Mouse (Mus musculus): ENCODE results near the gene Myof.
A peak's percentile ranks its signal among the peaks of the same experiment; 100 is the strongest.

Myof gene

GRCm38 (mm10) chr19:38043281-38043981 is at the start of gene Myof:
Myof (minus strand) TSS chr19:38043577.
- peak; percentile 69 for DNase-seq (ENCODE audit: low spot score)

- DNase-seq (ENCODE audit: low spot score), result peak; percentile 15
These were observed 48.2 kb upstream of the Myof start for GRCm38 (mm10) chr19:38091512-38091985.

GRCm38 (mm10) chr19:38089358-38089757 is 46.0 kb upstream of the Myof start:
- DNase-seq (ENCODE audit: low spot score), result no peak

GRCm38 (mm10) chr19:38086948-38087551 is 43.7 kb upstream of the Myof start:
- DNase-seq (ENCODE audit: low spot score), result peak; percentile 48

- DNase-seq (ENCODE audit: low spot score), result no peak
These were observed 42.5 kb upstream of the Myof start for GRCm38 (mm10) chr19:38085841-38086240.

- DNase-seq (ENCODE audit: low spot score), result no peak
These were observed 39.7 kb upstream of the Myof start for GRCm38 (mm10) chr19:38082931-38083525.

- no peak for DNase-seq (ENCODE audit: low spot score)
These were observed 38.0 kb upstream of the Myof start for GRCm38 (mm10) chr19:38081361-38081760.

- DNase-seq (ENCODE audit: low spot score), result no peak
These were observed 34.6 kb upstream of the Myof start for GRCm38 (mm10) chr19:38077851-38078540.

- DNase-seq (ENCODE audit: low spot score), result peak; percentile 16
These were observed 32.9 kb upstream of the Myof start for GRCm38 (mm10) chr19:38076251-38076650.

GRCm38 (mm10) chr19:38075051-38075450 is 31.7 kb upstream of the Myof start:
- no peak for DNase-seq (ENCODE audit: low spot score)

- DNase-seq (ENCODE audit: low spot score), result no peak
These were observed 29.8 kb upstream of the Myof start for GRCm38 (mm10) chr19:38073226-38073625.

- no peak for DNase-seq (ENCODE audit: low spot score)
These were observed 20.7 kb upstream of the Myof start for GRCm38 (mm10) chr19:38064051-38064450.

- no peak for DNase-seq (ENCODE audit: low spot score)
These were observed 19.8 kb upstream of the Myof start for GRCm38 (mm10) chr19:38063201-38063600.

- DNase-seq (ENCODE audit: low spot score), result no peak
These were observed 13.6 kb upstream of the Myof start for GRCm38 (mm10) chr19:38056931-38057330.

GRCm38 (mm10) chr19:38056276-38056675 is 12.9 kb upstream of the Myof start:
- DNase-seq (ENCODE audit: low spot score), result peak; percentile 8

- no peak for DNase-seq (ENCODE audit: low spot score)
These were observed 12.4 kb upstream of the Myof start for GRCm38 (mm10) chr19:38055798-38056197.

- DNase-seq (ENCODE audit: low spot score), result peak; percentile 97
These were observed 11.4 kb upstream of the Myof start, which contains the start of gene Cep55 for GRCm38 (mm10) chr19:38054720-38055192. Cep55 (plus strand) TSS chr19:38055011.

- DNase-seq (ENCODE audit: low spot score), result peak; percentile 80
These were observed 10.9 kb upstream of the Myof start for GRCm38 (mm10) chr19:38054149-38054719.

- peak; percentile 73 for DNase-seq (ENCODE audit: low spot score)
These were observed 10.1 kb upstream of the Myof start for GRCm38 (mm10) chr19:38053227-38054041.

GRCm38 (mm10) chr19:38049686-38050085 is 6.3 kb upstream of the Myof start:
- no peak for DNase-seq (ENCODE audit: low spot score)

GRCm38 (mm10) chr19:38045198-38045597 is 1.8 kb upstream of the Myof start:
- DNase-seq (ENCODE audit: low spot score), result no peak
